Mouse (Mus musculus) CH12.LX (cell line): ENCODE results near the gene Ccdc172.

Experiments
- CHD2 ChIP-seq: IDR thresholded peaks from 2 replicates; pipeline ENCODE4 v1.6.1; 2011; ENCODE audit warnings: low read length, improper control_type of control experiment
- CTCF ChIP-seq, 2 experiments: IDR thresholded peaks in 1 of 2; conservative IDR thresholded peaks in 1 of 2; 2 replicates each; pipeline ENCODE4 v1.5.1; 2011 to 2012; ENCODE audit warnings: low read depth in 2 of 2, low read length in 2 of 2, improper control_type of control experiment in 1 of 2, inconsistent platforms in 1 of 2, mild to moderate bottlenecking in 1 of 2, moderate library complexity in 1 of 2
- E2F4 ChIP-seq: IDR thresholded peaks from 2 replicates; pipeline ENCODE4 v1.6.1; 2011; ENCODE audit warnings: low read depth, low read length, improper control_type of control experiment; ENCODE audit not compliant: insufficient replicate concordance
- EP300 ChIP-seq: IDR thresholded peaks from 2 replicates; pipeline ENCODE4 v1.6.1; 2011; ENCODE audit warnings: low read length, improper control_type of control experiment
- ETS1 ChIP-seq: conservative IDR thresholded peaks from 2 replicates; pipeline ENCODE4 v1.6.1; 2012; ENCODE audit warnings: low read depth, mild to moderate bottlenecking, inconsistent platforms, low read length, improper control_type of control experiment, moderate library complexity
- JUND ChIP-seq: conservative IDR thresholded peaks from 2 replicates; pipeline ENCODE4 v1.6.1; 2011; ENCODE audit warnings: low read depth, low read length, improper control_type of control experiment
- MAX ChIP-seq: IDR thresholded peaks from 2 replicates; pipeline ENCODE4 v1.6.1; 2011; ENCODE audit warnings: low read length, improper control_type of control experiment
- PAX5 ChIP-seq: IDR thresholded peaks from 2 replicates; pipeline ENCODE4 v1.6.1; 2012; ENCODE audit warnings: low read length, inconsistent platforms, mixed read lengths
- POLR2A ChIP-seq: IDR thresholded peaks from 2 replicates; pipeline ENCODE4 v1.6.1; 2011; ENCODE audit warnings: low read depth, mild to moderate bottlenecking, improper control_type of control experiment, low read length
- TBP ChIP-seq: conservative IDR thresholded peaks from 2 replicates; pipeline ENCODE4 v1.6.1; 2011; ENCODE audit warnings: low read depth, low read length, improper control_type of control experiment
- TCF12 ChIP-seq: IDR thresholded peaks from 2 replicates; pipeline ENCODE4 v1.6.1; 2014; ENCODE audit warnings: low read depth, mild to moderate bottlenecking, inconsistent platforms, low read length, improper control_type of control experiment

- no peak for TF ChIP-seq PAX5
- no peak for TF ChIP-seq POLR2A
- TF ChIP-seq CHD2: no peak
- no peak for TF ChIP-seq CTCF (conservative IDR thresholded peaks at IDR 0.05 in 1 of 2, IDR thresholded peaks at IDR 0.05 in 1 of 2; ENCODE audit: low read depth in 2 of 2, low read length in 2 of 2)
- TF ChIP-seq ETS1: no peak
- TF ChIP-seq TBP: no peak
- TF ChIP-seq EP300: no peak
- no peak for TF ChIP-seq MAX
- no peak for TF ChIP-seq E2F4
- TF ChIP-seq JUND: no peak
- no peak for TF ChIP-seq TCF12
Measured at GRCm38 (mm10) chr19:58550489-58550888, 38.7 kb downstream of the Ccdc172 start.
